Mouse (Mus musculus): ENCODE measurements at regions not wholly inside any gene's neighbourhood (a gene's known extent, or its start where the extent isn't known, plus 50 kb on each side); places are given as distances from the start of the nearest gene placed in this dataset.
A peak's percentile ranks its signal among the peaks of the same experiment; 100 is the strongest.
"Not testable (repeated sequence)": the region's sequence is repeated elsewhere in the genome, so short reads cannot be mapped to it uniquely, and the experiment has no call there.

DNA sequence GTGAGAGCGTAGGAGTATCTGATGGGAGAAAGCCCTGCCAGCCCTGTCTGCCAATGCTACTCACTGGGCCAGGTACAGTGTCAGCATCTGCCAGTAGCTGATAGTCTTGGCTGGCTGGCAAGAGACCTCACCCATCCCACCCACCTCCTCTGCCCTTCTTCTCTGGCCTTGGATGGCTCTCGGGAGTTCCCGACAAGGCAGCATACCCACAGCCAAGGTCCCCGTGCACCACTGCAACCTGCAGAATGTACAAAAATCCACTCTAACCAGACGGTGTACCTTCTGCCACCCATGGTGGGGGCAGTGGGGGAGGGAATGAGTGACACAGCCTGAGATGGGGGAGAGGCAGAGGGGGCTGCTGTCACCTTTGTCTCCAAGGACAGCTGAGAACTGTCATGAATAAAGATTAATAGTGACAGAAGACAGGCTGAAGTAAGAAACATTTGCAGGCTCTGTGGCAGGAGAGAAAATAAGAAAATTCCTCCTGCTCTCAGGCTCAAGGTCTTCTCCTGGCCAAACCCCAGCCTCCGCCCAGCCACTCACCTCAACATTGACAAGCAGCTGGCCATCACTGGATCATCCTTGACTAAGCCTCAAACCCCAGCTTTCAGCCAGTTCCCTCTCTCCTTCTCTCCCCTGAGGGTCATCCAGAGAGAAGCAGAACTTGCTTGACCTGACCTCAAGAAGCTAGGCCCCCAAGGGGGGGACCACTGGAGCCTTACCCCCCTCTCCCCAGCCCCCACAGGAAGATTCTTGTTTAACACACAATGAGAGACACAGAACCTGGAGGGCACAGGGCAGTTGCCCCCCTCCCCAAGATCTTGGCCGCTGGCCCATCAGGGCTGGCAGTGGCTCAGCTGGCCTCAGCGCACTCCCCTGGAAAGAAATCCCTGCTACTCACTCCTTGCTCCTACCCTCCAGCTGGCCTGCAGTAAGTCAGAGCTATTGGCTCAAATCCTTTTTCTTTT is 73.7 kb downstream of the Cpn2 start:
- Histone ChIP-seq H3K9me3 (ENCODE audit: control insufficient read depth, low read length) (no peaks in the 10 kb centered on the region), H3K9ac (ENCODE audit: low read depth, low read length) (no peak overlapping the region), H3K4me2 (replicated peaks; ENCODE audit: low read depth, low read length) (no peak overlapping the region), H3K27me3 (ENCODE audit: control insufficient read depth, insufficient read depth, low read length) (peaks cover 31% of the 10 kb centered on the region), H3K27ac (ENCODE audit: low read depth, low read length) (no peak overlapping the region), H3K4me3 (ENCODE audit: low read depth, low read length) (no peak overlapping the region), H3K36me3 (ENCODE audit: control insufficient read depth, insufficient read depth, low read length) (no peaks in the 10 kb centered on the region), H3K4me1 (replicated peaks; ENCODE audit: control insufficient read depth, insufficient read depth, low read length) (0 out of 2 replicates have a peak, but pooled peaks cover 2% of the 10 kb centered on the region)
- DNase-seq (ENCODE audit: low spot score): no peak
- no peak for ATAC-seq (ENCODE audit: low FRiP score)
- WGBS: 48% methylated on average over 8 of the region's 8 CpGs

- Histone ChIP-seq H3K4me1 (replicated peaks; ENCODE audit: control insufficient read depth, insufficient read depth, low read length) (0 out of 2 replicates have a peak, but pooled peaks cover 2% of the 10 kb centered on the region), H3K9ac (ENCODE audit: low read depth, low read length) (no peak overlapping the region), H3K9me3 (ENCODE audit: control insufficient read depth, low read length) (no peaks in the 10 kb centered on the region), H3K4me3 (ENCODE audit: low read depth, low read length) (no peak overlapping the region), H3K36me3 (ENCODE audit: control insufficient read depth, insufficient read depth, low read length) (no peaks in the 10 kb centered on the region), H3K27ac (ENCODE audit: low read depth, low read length) (no peak overlapping the region), H3K27me3 (ENCODE audit: control insufficient read depth, insufficient read depth, low read length) (peaks cover 21% of the 10 kb centered on the region), H3K4me2 (replicated peaks; ENCODE audit: low read depth, low read length) (no peak overlapping the region)
- DNase-seq (ENCODE audit: low spot score) (no peak), ATAC-seq (ENCODE audit: low FRiP score) (no peak)
- WGBS: 83% methylated on average over 7 of the region's 7 CpGs
These were observed 72.5 kb downstream of the Cpn2 start for GRCm38 (mm10) chr16:30194836-30195235.

DNA sequence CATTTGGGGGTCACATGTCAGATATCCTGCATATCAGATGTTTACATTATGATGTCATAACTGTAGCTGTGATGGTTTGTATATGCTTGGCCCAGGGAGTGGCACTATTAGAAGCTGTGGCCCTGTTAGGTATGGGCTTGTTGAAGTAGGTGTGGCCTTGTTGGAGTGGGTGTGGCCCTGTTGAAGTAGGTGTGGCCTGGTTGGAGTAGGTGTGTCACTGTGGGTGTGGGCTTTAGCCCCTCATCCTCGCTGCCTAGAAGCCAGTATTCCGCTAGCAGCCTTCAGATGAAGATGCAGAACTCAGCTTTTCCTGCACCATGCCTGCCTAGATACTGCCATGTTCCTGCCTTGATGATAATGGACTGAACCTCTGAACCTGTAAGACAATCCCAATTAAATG is 71.4 kb downstream of the Cpn2 start:
- H3K4me1 ChIP-seq (replicated peaks; ENCODE audit: control insufficient read depth, insufficient read depth, low read length); H3K4me2 ChIP-seq (replicated peaks; ENCODE audit: low read depth, low read length); H3K9ac ChIP-seq (ENCODE audit: low read depth, low read length); H3K27ac ChIP-seq (ENCODE audit: low read depth, low read length); DNase-seq (ENCODE audit: low spot score); H3K36me3 ChIP-seq (ENCODE audit: control insufficient read depth, insufficient read depth, low read length); H3K9me3 ChIP-seq (ENCODE audit: control insufficient read depth, low read length); ATAC-seq (ENCODE audit: low FRiP score); H3K4me3 ChIP-seq (ENCODE audit: low read depth, low read length): not testable (repeated sequence)
- H3K27me3 ChIP-seq (ENCODE audit: control insufficient read depth, insufficient read depth, low read length): peaks cover 15% of the 10 kb centered on the region
- 95% methylated on average over 2 of the region's 2 CpGs for WGBS

GRCm38 (mm10) chr16:30197351-30197750 is 69.9 kb downstream of the Cpn2 start:
- H3K9ac ChIP-seq (ENCODE audit: low read depth, low read length): no peak overlapping the region
- H3K4me2 ChIP-seq (replicated peaks; ENCODE audit: low read depth, low read length): no peak overlapping the region
- no peak for DNase-seq (ENCODE audit: low spot score)
- 0 out of 2 replicates have a peak, but pooled peaks cover 2% of the 10 kb centered on the region for H3K4me1 ChIP-seq (replicated peaks; ENCODE audit: control insufficient read depth, insufficient read depth, low read length)
- no peaks in the 10 kb centered on the region for H3K36me3 ChIP-seq (ENCODE audit: control insufficient read depth, insufficient read depth, low read length)
- no peaks in the 10 kb centered on the region for H3K9me3 ChIP-seq (ENCODE audit: control insufficient read depth, low read length)
- 91% methylated on average over 3 of the region's 3 CpGs for WGBS
- H3K4me3 ChIP-seq (ENCODE audit: low read depth, low read length): no peak overlapping the region
- peaks cover 6% of the 10 kb centered on the region; the same call in 1 of the 2 replicates for H3K27me3 ChIP-seq (ENCODE audit: control insufficient read depth, insufficient read depth, low read length)
- no peak overlapping the region for H3K27ac ChIP-seq (ENCODE audit: low read depth, low read length)
- ATAC-seq (ENCODE audit: low FRiP score): no peak

DNA sequence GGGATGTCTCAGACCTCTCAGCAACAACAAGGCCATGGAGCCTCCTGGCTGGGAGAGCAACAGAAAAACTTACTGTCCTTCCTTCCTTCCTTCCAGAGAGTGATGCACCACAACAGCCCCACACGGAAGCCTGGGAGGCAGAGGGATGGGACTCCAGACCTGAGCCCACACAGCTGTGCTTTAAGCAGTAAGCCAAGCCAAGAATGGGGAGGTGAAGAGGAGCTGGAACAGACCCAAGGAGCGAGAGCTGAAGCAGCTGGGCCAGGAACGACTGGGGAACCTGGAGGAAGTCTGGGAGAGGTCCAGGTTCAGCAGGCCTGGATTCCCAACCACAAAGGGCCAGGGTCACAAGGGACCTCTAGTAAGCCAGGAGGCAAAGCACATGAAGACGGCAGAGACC is 67.5 kb downstream of the Cpn2 start:
- no peak overlapping the region for H3K4me2 ChIP-seq (replicated peaks; ENCODE audit: low read depth, low read length)
- H3K27me3 ChIP-seq (ENCODE audit: control insufficient read depth, insufficient read depth, low read length): peaks cover 9% of the 10 kb centered on the region; the same call in 1 of the 2 replicates
- no peaks in the 10 kb centered on the region for H3K9me3 ChIP-seq (ENCODE audit: control insufficient read depth, low read length)
- DNase-seq (ENCODE audit: low spot score) (no peak), ATAC-seq (ENCODE audit: low FRiP score) (no peak)
- whole genome bisulfite sequencing: 76% methylated on average over 4 of the region's 4 CpGs
- no peaks in the 10 kb centered on the region for H3K4me1 ChIP-seq (replicated peaks; ENCODE audit: control insufficient read depth, insufficient read depth, low read length)
- no peak overlapping the region for H3K4me3 ChIP-seq (ENCODE audit: low read depth, low read length)
- H3K27ac ChIP-seq (ENCODE audit: low read depth, low read length): no peak overlapping the region
- no peak overlapping the region for H3K9ac ChIP-seq (ENCODE audit: low read depth, low read length)
- no peaks in the 10 kb centered on the region for H3K36me3 ChIP-seq (ENCODE audit: control insufficient read depth, insufficient read depth, low read length)

GRCm38 (mm10) chr16:30204144-30204543 is 63.2 kb downstream of the Cpn2 start:
- peaks cover 12% of the 10 kb centered on the region for H3K27me3 ChIP-seq (ENCODE audit: control insufficient read depth, insufficient read depth, low read length)
- DNase-seq (ENCODE audit: low spot score): no peak
- no peak overlapping the region for H3K4me2 ChIP-seq (replicated peaks; ENCODE audit: low read depth, low read length)
- H3K9ac ChIP-seq (ENCODE audit: low read depth, low read length): no peak overlapping the region
- no peaks in the 10 kb centered on the region for H3K36me3 ChIP-seq (ENCODE audit: control insufficient read depth, insufficient read depth, low read length)
- H3K4me1 ChIP-seq (replicated peaks; ENCODE audit: control insufficient read depth, insufficient read depth, low read length): peaks cover 4% of the 10 kb centered on the region
- no peak for ATAC-seq (ENCODE audit: low FRiP score)
- no peak overlapping the region for H3K27ac ChIP-seq (ENCODE audit: low read depth, low read length)
- no peaks in the 10 kb centered on the region for H3K9me3 ChIP-seq (ENCODE audit: control insufficient read depth, low read length)
- no peak overlapping the region for H3K4me3 ChIP-seq (ENCODE audit: low read depth, low read length)
- 30% methylated on average over 4 of the region's 4 CpGs for WGBS

- no peak; the same call in 1 of the 2 replicates for ATAC-seq (ENCODE audit: low FRiP score)
- no peak for DNase-seq (ENCODE audit: low spot score)
- WGBS: 5% methylated on average over 8 of the region's 8 CpGs
- H3K36me3 ChIP-seq (ENCODE audit: control insufficient read depth, insufficient read depth, low read length): no peaks in the 10 kb centered on the region
- H3K9me3 ChIP-seq (ENCODE audit: control insufficient read depth, low read length): no peaks in the 10 kb centered on the region
- H3K27me3 ChIP-seq (ENCODE audit: control insufficient read depth, insufficient read depth, low read length): peaks cover 14% of the 10 kb centered on the region
- H3K4me1 ChIP-seq (replicated peaks; ENCODE audit: control insufficient read depth, insufficient read depth, low read length): peaks cover 4% of the 10 kb centered on the region
- H3K27ac ChIP-seq (ENCODE audit: low read depth, low read length): 0 out of 2 replicates have a peak overlapping the region, but pooled peaks have one; percentile 1
- peak overlapping the region; percentile 15; the same call in 1 of the 2 replicates for H3K9ac ChIP-seq (ENCODE audit: low read depth, low read length)
- no peak overlapping the region for H3K4me3 ChIP-seq (ENCODE audit: low read depth, low read length)
- H3K4me2 ChIP-seq (replicated peaks; ENCODE audit: low read depth, low read length): peak overlapping the region; percentile 31
These were observed 61.9 kb downstream of the Cpn2 start for GRCm38 (mm10) chr16:30205314-30205815.

GRCm38 (mm10) chr16:30205816-30206356 is 61.4 kb downstream of the Cpn2 start:
- Histone ChIP-seq H3K4me3 (ENCODE audit: low read depth, low read length) (no peak overlapping the region), H3K9me3 (ENCODE audit: control insufficient read depth, low read length) (no peaks in the 10 kb centered on the region), H3K27me3 (ENCODE audit: control insufficient read depth, insufficient read depth, low read length) (peaks cover 14% of the 10 kb centered on the region), H3K4me2 (replicated peaks; ENCODE audit: low read depth, low read length) (peak overlapping the region; percentile 31; the same call in 1 of the 2 replicates), H3K4me1 (replicated peaks; ENCODE audit: control insufficient read depth, insufficient read depth, low read length) (peaks cover 4% of the 10 kb centered on the region), H3K9ac (ENCODE audit: low read depth, low read length) (no peak overlapping the region), H3K27ac (ENCODE audit: low read depth, low read length) (0 out of 2 replicates have a peak overlapping the region, but pooled peaks have one; percentile 1), H3K36me3 (ENCODE audit: control insufficient read depth, insufficient read depth, low read length) (no peaks in the 10 kb centered on the region)
- ATAC-seq (ENCODE audit: low FRiP score) (peak; percentile 54), DNase-seq (ENCODE audit: low spot score) (peak; percentile 59)
- WGBS: 7% methylated on average over 15 of the region's 15 CpGs

Data from hindbrain, embryonic 11.5 days (tissue).